Mouse (Mus musculus): ENCODE data around the gene Cs. TPM values are rescaled to one million over a fixed set of nuclear protein-coding genes. Genes with fewer than 3 reads are reported as not detected.

The Cs gene
- polyA plus RNA-seq, 1 experiment from 2014 or later = 149 TPM

DNA sequence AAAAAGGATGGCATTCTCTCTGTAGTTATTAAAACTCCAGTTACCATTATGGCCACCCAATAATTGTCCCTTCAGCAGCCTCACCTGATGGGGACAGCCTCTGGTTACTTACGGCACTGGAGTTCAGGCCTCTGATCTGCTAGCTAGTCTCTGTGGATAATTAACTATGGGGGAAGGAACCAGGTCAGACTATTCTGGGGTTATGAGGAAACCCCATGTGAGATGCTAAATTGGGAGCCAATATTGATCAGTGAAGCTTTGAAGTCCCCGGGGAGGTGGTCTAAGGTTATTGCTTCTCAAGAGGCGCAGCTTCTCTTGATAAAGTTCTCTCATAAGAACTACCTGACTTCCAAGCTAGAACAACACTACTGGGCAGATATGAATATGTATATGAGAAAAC lies 1.3 kb upstream of the Cs start:
- Histone ChIP-seq H3K4me1 (replicated peaks) (peaks cover 75% of the 10 kb centered on the region), H3K27ac (peak overlapping the region; percentile 98), H3K9me3 (replicated peaks) (no peaks in the 10 kb centered on the region), H3K36me3 (peaks cover 10% of the 10 kb centered on the region), H3K27me3 (no peaks in the 10 kb centered on the region), H3K4me2 (peak overlapping the region; percentile 87), H3K9ac (peak overlapping the region; percentile 75), H3K4me3 (replicated peaks) (peak overlapping the region; percentile 90)
- ATAC-seq (ENCODE audit: low read depth) (no peak), DNase-seq (no peak)
- WGBS (ENCODE audit: insufficient replicate concordance) = 63% methylated on average over 3 of the region's 3 CpGs

DNA sequence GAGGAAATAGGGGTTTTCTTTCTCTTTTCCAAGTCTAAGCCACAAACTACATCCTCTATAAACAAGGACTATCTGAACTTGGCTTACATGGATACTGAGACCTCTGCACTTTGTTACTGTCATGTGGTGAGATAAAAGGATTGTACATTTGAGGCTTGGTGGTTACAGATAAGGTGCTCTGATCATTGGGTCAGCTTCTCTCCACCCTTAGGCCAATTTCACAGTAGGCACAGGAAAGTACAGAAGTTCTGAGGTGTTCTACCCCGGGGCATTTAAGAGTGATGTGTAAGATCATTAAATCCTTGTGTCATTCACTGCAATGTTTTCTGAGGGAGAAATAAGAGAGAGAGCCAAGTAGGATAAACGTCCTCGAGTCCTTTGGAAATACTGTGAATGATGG lies 937 bp upstream of the Cs start:
- H3K9ac ChIP-seq = peak overlapping the region; percentile 75
- H3K4me1 ChIP-seq (replicated peaks) = peaks cover 75% of the 10 kb centered on the region
- peak overlapping the region; percentile 90 for H3K4me3 ChIP-seq (replicated peaks)
- no peaks in the 10 kb centered on the region for H3K27me3 ChIP-seq
- H3K27ac ChIP-seq = peak overlapping the region; percentile 98
- H3K9me3 ChIP-seq (replicated peaks) = no peaks in the 10 kb centered on the region
- 23% methylated on average over 3 of the region's 3 CpGs for WGBS (ENCODE audit: insufficient replicate concordance)
- ATAC-seq (ENCODE audit: low read depth) (peak; percentile 56), DNase-seq (peak; percentile 45)
- peak overlapping the region; percentile 87 for H3K4me2 ChIP-seq
- H3K36me3 ChIP-seq = peaks cover 14% of the 10 kb centered on the region

DNA sequence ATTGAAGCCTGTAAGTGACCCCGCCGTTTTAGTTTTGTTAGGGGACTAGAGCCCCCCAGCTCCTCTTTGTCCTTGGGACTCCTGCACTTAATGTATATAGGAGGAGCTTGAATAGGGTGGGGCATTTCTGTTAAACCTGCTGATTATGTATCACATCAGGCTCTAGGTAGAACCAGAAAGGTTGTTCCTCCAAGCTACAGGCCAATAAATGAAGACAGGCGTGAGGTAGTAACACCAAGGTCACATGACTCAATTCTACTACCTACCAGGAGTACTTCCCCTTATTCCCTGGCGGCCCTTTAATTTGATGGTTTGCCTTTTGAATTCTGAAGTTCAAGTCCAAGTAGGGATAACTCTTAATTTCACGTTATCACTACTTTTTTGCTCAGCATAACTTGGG lies 881 bp downstream of the Cs start:
- Histone ChIP-seq H3K4me3 (replicated peaks) (peak overlapping the region; percentile 90), H3K27me3 (no peaks in the 10 kb centered on the region), H3K9ac (peak overlapping the region; percentile 93), H3K36me3 (peaks cover 21% of the 10 kb centered on the region), H3K4me2 (peak overlapping the region; percentile 87), H3K27ac (peak overlapping the region; percentile 98), H3K4me1 (replicated peaks) (peaks cover 83% of the 10 kb centered on the region), H3K9me3 (replicated peaks) (no peaks in the 10 kb centered on the region)
- DNase-seq (no peak), ATAC-seq (ENCODE audit: low read depth) (0 out of 2 replicates have a peak, but pooled peaks have one; percentile 3)
- 9% methylated on average over 5 of the region's 5 CpGs for WGBS (ENCODE audit: insufficient replicate concordance)

DNA sequence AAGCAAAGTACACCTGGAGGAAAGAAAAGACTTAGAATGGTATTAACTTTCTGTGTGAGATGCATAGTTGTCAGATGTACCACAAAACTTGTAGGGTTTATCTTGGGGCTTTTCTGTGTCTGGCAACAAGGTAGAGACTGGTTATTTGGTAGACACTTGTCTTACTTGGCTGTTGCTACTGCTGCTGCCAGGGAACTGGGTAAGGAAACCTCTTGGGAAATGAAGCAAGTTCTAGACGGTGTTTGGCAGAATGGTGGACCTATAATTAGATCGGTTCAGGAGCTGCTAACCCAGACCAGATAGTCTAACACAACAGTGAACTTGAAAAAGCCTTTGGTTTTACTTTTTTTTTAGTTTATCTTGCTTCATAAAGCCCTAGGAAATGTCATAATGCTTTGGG lies 1.4 kb downstream of the Cs start:
- Histone ChIP-seq H3K4me2 (peak overlapping the region; percentile 87), H3K4me3 (replicated peaks) (peak overlapping the region; percentile 90), H3K36me3 (peaks cover 21% of the 10 kb centered on the region), H3K27me3 (no peaks in the 10 kb centered on the region), H3K27ac (peak overlapping the region; percentile 98), H3K9ac (peak overlapping the region; percentile 93), H3K4me1 (replicated peaks) (peaks cover 89% of the 10 kb centered on the region), H3K9me3 (replicated peaks) (no peaks in the 10 kb centered on the region)
- 56% methylated on average over 2 of the region's 2 CpGs for WGBS (ENCODE audit: insufficient replicate concordance)
- ATAC-seq (ENCODE audit: low read depth) (no peak), DNase-seq (no peak)

DNA sequence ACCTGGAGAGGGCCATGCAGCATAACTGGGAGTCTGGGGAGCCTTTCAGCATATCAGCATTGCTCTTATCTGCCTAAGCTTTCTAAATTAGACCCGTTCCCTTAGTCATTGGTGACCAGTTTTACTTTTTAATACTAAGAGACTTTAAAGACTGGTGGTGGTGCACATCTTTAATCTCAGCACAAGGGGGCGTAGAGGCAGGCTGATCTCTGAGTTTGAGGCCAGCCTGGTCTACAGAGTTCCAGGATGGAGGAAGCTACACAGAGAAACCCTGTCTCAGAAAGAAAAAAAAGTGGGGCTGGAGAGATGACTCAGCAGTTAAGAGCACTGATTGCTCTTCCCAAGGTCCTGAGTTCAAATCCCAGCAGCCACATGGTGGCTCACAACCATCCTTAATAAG lies 2.7 kb downstream of the Cs start:
- Histone ChIP-seq H3K27ac (peak overlapping the region; percentile 98), H3K4me2 (peak overlapping the region; percentile 87), H3K9ac (0 out of 2 replicates have a peak overlapping the region, but pooled peaks have one; percentile 93), H3K9me3 (replicated peaks) (no peaks in the 10 kb centered on the region), H3K4me3 (replicated peaks) (peak overlapping the region; percentile 90; the same call in 1 of the 2 replicates), H3K4me1 (replicated peaks) (peaks cover 90% of the 10 kb centered on the region), H3K36me3 (peaks cover 21% of the 10 kb centered on the region), H3K27me3 (no peaks in the 10 kb centered on the region)
- 30% methylated on average over 2 of the region's 2 CpGs for WGBS (ENCODE audit: insufficient replicate concordance)
- no peak for DNase-seq
- no peak for ATAC-seq (ENCODE audit: low read depth)

DNA sequence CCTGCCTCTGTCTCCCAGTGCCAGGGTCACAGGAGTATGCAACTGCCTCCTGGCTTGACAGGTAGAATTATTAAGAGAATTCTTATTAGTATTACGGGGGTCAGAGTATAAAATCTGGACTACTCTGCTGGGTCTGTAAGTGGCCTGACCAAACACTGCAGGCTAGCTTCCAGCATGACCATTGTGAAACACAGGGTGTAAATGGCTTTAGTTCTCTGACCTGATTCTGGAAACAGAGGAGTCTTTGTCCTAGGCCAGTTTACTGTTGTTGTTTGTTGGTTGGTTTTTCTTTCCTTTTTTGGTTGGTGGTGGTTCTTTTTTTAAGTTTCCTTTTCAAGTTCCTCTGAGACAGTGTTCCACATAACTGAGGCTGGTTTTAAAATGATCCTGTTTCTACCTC lies 5.9 kb downstream of the Cs start:
- H3K27ac ChIP-seq = peak overlapping the region; percentile 92
- 0 out of 2 replicates have a peak overlapping the region, but pooled peaks have one; percentile 65 for H3K4me2 ChIP-seq
- DNase-seq (no peak), ATAC-seq (ENCODE audit: low read depth) (no peak)
- H3K36me3 ChIP-seq = peaks cover 34% of the 10 kb centered on the region
- H3K9ac ChIP-seq = no peak overlapping the region; the same call in 1 of the 2 replicates
- no peak overlapping the region for H3K4me3 ChIP-seq (replicated peaks)
- peaks cover 82% of the 10 kb centered on the region for H3K4me1 ChIP-seq (replicated peaks)
- H3K9me3 ChIP-seq (replicated peaks) = no peaks in the 10 kb centered on the region
- 83% methylated on average over 1 of the region's 1 CpGs for WGBS (ENCODE audit: insufficient replicate concordance)
- H3K27me3 ChIP-seq = no peaks in the 10 kb centered on the region

DNA sequence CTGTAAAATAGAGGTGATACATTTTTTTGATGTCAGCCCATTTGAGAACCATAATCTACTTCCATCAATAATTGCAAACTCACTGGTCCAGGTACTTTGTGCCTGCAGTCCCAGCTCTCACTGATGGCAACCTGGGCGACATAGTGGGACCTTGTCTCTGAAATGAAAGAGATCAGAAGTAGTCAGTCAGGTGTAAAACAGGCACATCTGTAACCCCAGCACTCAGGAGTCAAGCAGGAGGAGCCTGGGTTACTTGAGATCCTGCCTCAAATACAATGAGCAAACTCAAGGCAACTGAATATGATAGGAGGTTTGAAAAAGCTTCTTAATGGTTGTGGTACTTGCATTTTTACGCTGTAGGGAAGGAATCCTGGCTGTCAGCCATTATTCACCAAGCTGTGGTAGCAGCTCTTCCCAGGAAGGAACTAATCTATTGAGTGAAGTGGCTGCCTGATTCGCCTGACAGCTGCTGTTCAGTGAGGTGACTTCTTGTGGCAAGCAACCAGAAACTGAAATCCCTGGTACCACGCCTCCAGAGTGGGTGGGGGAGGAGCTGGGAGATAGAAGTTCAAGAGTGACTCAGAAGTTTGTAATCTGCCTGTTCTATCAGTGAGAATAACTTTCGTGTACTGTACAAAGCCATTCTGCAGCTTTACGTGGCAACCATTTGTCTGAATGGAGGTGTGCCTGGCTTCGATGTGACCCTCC lies 7.2 kb downstream of the Cs start:
- peak; percentile 90 for ATAC-seq (ENCODE audit: low read depth)
- H3K4me3 ChIP-seq (replicated peaks) = peak overlapping the region; percentile 40
- no peaks in the 10 kb centered on the region for H3K9me3 ChIP-seq (replicated peaks)
- peak; percentile 83 for DNase-seq
- peak overlapping the region; percentile 65 for H3K4me2 ChIP-seq
- H3K36me3 ChIP-seq = peaks cover 38% of the 10 kb centered on the region
- 14% methylated on average over 7 of the region's 7 CpGs for WGBS (ENCODE audit: insufficient replicate concordance)
- peak overlapping the region; percentile 92 for H3K27ac ChIP-seq
- H3K9ac ChIP-seq = peak overlapping the region; percentile 59
- no peaks in the 10 kb centered on the region for H3K27me3 ChIP-seq
- H3K4me1 ChIP-seq (replicated peaks) = peaks cover 69% of the 10 kb centered on the region

DNA sequence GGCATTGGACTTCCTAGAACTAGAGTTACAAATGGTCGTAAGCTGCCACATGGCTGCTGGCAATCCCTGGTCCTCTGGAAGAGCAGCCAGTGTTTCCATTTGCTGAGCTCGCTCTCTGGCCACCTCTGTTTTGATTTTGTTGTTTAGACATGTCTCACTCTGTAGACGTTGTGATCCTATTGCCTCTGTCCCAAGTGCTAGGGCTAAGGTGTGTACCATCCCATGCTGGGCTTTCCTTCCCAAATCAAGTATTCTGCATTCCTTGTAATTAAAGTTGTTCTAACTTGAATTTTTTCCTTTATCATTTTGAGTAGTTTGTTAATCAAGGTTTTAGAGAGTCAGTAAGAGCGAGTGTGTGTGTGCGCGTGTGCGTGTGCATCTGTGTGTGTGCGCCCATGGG lies 10.0 kb downstream of the Cs start:
- Histone ChIP-seq H3K4me3 (replicated peaks) (no peak overlapping the region), H3K4me2 (no peak overlapping the region), H3K36me3 (peaks cover 51% of the 10 kb centered on the region), H3K9ac (no peak overlapping the region), H3K27me3 (no peaks in the 10 kb centered on the region), H3K4me1 (replicated peaks) (peaks cover 43% of the 10 kb centered on the region), H3K27ac (no peak overlapping the region), H3K9me3 (replicated peaks) (no peaks in the 10 kb centered on the region)
- ATAC-seq (ENCODE audit: low read depth) (no peak), DNase-seq (no peak)
- WGBS (ENCODE audit: insufficient replicate concordance) = 87% methylated on average over 8 of the region's 8 CpGs

DNA sequence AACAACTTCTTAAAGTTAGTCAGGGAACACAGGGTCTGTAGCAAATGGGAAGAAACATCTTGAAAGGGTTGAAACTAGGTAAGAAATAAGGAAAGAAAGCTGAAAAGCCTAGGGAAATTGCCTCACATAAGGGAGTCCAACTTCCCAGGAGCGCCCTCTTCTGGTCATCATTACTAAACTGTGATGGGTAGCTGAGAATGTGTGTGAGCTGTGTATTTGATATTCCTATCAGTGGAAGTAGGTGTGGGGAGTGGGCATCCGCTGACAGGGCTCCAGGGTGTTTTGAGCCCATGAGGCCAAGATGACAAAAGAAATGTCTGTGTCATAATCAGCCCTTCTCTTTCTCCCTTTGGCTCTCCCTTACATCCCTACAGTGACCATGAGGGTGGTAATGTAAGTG lies 21.3 kb downstream of the Cs start:
- ATAC-seq (ENCODE audit: low read depth) (no peak), DNase-seq (no peak)
- WGBS (ENCODE audit: insufficient replicate concordance) = 46% methylated on average over 2 of the region's 2 CpGs
- H3K9me3 ChIP-seq (replicated peaks) = no peaks in the 10 kb centered on the region
- H3K27ac ChIP-seq = no peak overlapping the region
- no peaks in the 10 kb centered on the region for H3K4me1 ChIP-seq (replicated peaks)
- H3K4me3 ChIP-seq (replicated peaks) = no peak overlapping the region
- H3K9ac ChIP-seq = no peak overlapping the region
- peaks cover 99% of the 10 kb centered on the region for H3K36me3 ChIP-seq
- no peak overlapping the region for H3K4me2 ChIP-seq
- H3K27me3 ChIP-seq = no peaks in the 10 kb centered on the region

DNA sequence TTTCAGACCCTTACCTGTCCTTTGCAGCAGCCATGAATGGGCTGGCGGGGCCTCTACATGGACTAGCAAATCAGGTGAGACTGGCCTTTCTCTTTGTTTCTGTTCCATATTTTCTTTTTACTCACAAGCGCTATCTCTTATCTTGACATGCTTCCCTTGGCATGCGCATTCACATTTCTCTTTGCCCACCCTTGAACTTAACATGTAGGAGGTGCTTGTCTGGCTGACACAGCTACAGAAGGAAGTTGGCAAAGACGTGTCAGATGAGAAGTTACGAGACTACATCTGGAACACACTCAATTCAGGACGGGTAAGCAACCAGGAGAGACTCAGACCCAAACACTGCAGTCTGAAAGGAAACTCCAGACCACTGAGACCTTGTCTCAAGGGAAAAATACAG lies 21.7 kb downstream of the Cs start:
- peaks cover 98% of the 10 kb centered on the region for H3K36me3 ChIP-seq
- H3K4me3 ChIP-seq (replicated peaks) = no peak overlapping the region
- 80% methylated on average over 6 of the region's 6 CpGs for WGBS (ENCODE audit: insufficient replicate concordance)
- no peaks in the 10 kb centered on the region for H3K27me3 ChIP-seq
- DNase-seq = no peak
- H3K4me1 ChIP-seq (replicated peaks) = no peaks in the 10 kb centered on the region
- no peak overlapping the region for H3K4me2 ChIP-seq
- no peaks in the 10 kb centered on the region for H3K9me3 ChIP-seq (replicated peaks)
- H3K9ac ChIP-seq = no peak overlapping the region
- ATAC-seq (ENCODE audit: low read depth) = no peak
- H3K27ac ChIP-seq = no peak overlapping the region

DNA sequence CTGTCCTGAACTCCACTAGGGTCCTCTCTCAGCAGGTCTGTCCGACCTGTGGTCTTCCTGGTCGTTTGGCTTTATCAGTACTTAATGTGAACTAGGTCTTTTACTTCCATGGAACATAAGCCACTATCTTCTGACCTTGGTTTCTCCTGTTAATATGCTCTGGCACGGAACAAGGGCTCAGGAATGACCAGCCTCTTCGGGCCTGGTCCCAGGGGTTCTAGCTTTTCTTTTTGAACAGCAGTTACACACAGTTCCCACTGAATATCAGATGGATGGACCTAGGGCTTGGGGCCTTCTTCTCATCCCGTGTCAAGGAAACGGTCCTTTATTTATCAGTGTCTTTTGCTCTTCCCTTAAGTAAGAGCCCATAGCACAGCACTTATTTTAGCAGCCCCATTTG lies 24.3 kb downstream of the Cs start:
- no peaks in the 10 kb centered on the region for H3K9me3 ChIP-seq (replicated peaks)
- H3K27ac ChIP-seq = no peak overlapping the region
- no peak overlapping the region for H3K4me3 ChIP-seq (replicated peaks)
- no peak for ATAC-seq (ENCODE audit: low read depth)
- H3K9ac ChIP-seq = no peak overlapping the region
- peaks cover 9% of the 10 kb centered on the region; the same call in 1 of the 2 replicates for H3K4me1 ChIP-seq (replicated peaks)
- H3K27me3 ChIP-seq = no peaks in the 10 kb centered on the region
- 77% methylated on average over 6 of the region's 6 CpGs for WGBS (ENCODE audit: insufficient replicate concordance)
- H3K4me2 ChIP-seq = no peak overlapping the region
- no peak for DNase-seq
- H3K36me3 ChIP-seq = peaks cover 89% of the 10 kb centered on the region

DNA sequence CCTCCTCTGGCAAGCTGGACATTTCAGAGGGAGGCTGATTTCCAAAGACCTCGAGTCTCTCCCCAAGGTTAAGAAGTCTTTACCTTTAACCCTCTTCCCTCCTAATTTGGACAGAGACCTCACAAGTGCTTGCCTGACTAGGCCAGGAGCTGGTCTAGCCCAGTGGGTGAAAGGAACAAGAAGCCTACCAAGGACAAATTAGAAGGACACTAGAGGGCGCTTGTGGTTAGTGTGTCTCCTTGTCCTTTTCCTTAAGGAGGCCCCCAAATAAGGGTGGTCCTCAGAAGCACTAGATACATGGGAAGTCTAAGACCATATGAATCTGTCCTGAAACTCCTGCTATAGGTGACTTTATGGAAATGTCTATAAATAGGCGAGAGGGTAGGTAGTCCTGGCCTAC lies 25.0 kb downstream of the Cs start:
- Histone ChIP-seq H3K4me3 (replicated peaks) (no peak overlapping the region), H3K4me1 (replicated peaks) (peaks cover 15% of the 10 kb centered on the region), H3K4me2 (no peak overlapping the region), H3K9ac (no peak overlapping the region), H3K9me3 (replicated peaks) (no peaks in the 10 kb centered on the region), H3K36me3 (peaks cover 82% of the 10 kb centered on the region), H3K27me3 (no peaks in the 10 kb centered on the region), H3K27ac (no peak overlapping the region)
- ATAC-seq (ENCODE audit: low read depth) (no peak), DNase-seq (no peak)
- 61% methylated on average over 3 of the region's 3 CpGs for WGBS (ENCODE audit: insufficient replicate concordance)

All from liver, embryonic 13.5 days (tissue).